Mouse (Mus musculus) leukemia stem cell, adult 10-12 weeks (primary cell): ENCODE data around the gene Rptor. TPM values are rescaled to one million over a fixed set of nuclear protein-coding genes. Genes with fewer than 3 reads are reported as not detected.

Source experiments
- polyA plus RNA-seq: library from polyadenylated mRNA; stranded (reverse); fragments of >175 nt; gene quantifications from 2 replicates; pipeline ENCODE4 v1.2.3, GENCODE M21; 2012; ENCODE audit warnings: low replicate concordance

The Rptor gene
- polyA plus RNA-seq = 32.5 and 68.1 TPM in 2 replicates

GRCm38 (mm10) chr11:119602763-119603526, at the start of gene Rptor:
Rptor (plus strand) TSS chr11:119602905.

GRCm38 (mm10) chr11:119913291-119913934, 310.7 kb downstream of the Rptor start, which contains the start of gene Chmp6:
Chmp6 (plus strand) TSS chr11:119913441.

GRCm38 (mm10) chr11:119942727-119943427, 340.2 kb downstream of the Rptor start, which contains the start of gene Baiap2:
Baiap2 (plus strand) TSS chr11:119942763.

Other genes with a start within 250 kb of the Rptor start
- gene Sgsh, start 247.4 kb upstream of the Rptor start, polyA plus RNA-seq = 14.9 and 42.3 TPM in 2 replicates
- gene Slc26a11, start 247.3 kb upstream of the Rptor start, polyA plus RNA-seq = 1.4 and 2.1 TPM in 2 replicates
- 4.5 and 10.0 TPM in 2 replicates for gene Rnf213, start 209.8 kb upstream of the Rptor start, polyA plus RNA-seq
- 19.1 and 24.1 TPM in 2 replicates for gene Endov, start 111.6 kb upstream of the Rptor start, polyA plus RNA-seq
- gene Nptx1, start 55.2 kb upstream of the Rptor start, polyA plus RNA-seq = 0.06 TPM in 1 of 2 replicates, not detected in the other